In genomic region chr12:82489093-82489492, GRCm38 (mm10) we compare ENCODE assay signal across 9 mouse cellular contexts.
DNase-seq lines count a peak whose midpoint lies in the region; ATAC-seq and TF ChIP-seq lines count a peak whose summit lies in the region.
"Had no signal": no experiment of that assay in that cellular context is flagged by ENCODE, and none has a peak within 500 bp of the region (broad histone marks: within the 10 kb centered on the region; RNA-seq: fewer than 3 reads in every experiment).

No protein-coding gene starts in this region.

- no peaks in the 10 kb centered on the region for H3K9me3 ChIP-seq in intestine, postnatal 0 days (ENCODE audit: control insufficient read depth)
- H3K9me3 ChIP-seq in intestine, embryonic 16.5 days (ENCODE audit: control insufficient read depth, low read length): no peaks in the 10 kb centered on the region
- H3K9me3 ChIP-seq: stomach, embryonic 15.5 days had no signal

- 57% methylated on average over 4 of the region's 4 CpGs for WGBS in intestine, postnatal 0 days
- 58% methylated on average over 4 of the region's 4 CpGs for WGBS in intestine, embryonic 16.5 days
- 30% methylated on average over 4 of the region's 4 CpGs for WGBS in bone marrow, adult 2 months

- DNase-seq in ES-CJ7 (ENCODE audit: low read depth, low spot score): peak; percentile 86
- peak; percentile 62 to 69 for DNase-seq in kidney, postnatal 4 days
- peak; percentile 13 for DNase-seq in spleen, adult 12 weeks (ENCODE audit: low spot score)
- DNase-seq in urinary bladder, postnatal 10 days (ENCODE audit: low spot score): no peak
- no peak for DNase-seq in left cerebral cortex, adult 9 months (ENCODE audit: low spot score in 2 of 2)

- ATAC-seq in intestine, postnatal 0 days: no peak
- no peak for ATAC-seq in intestine, embryonic 16.5 days

- no peak overlapping the region for H3K4me2 ChIP-seq in intestine, postnatal 0 days (replicated peaks; ENCODE audit: low read depth)
- no peak overlapping the region for H3K4me2 ChIP-seq in intestine, embryonic 16.5 days (ENCODE audit: low read depth, low read length)
- H3K4me2 ChIP-seq: stomach, embryonic 15.5 days had no signal

- H3K36me3 ChIP-seq in intestine, postnatal 0 days (ENCODE audit: control insufficient read depth, insufficient read depth): no peaks in the 10 kb centered on the region
- H3K36me3 ChIP-seq in intestine, embryonic 16.5 days (ENCODE audit: control insufficient read depth, insufficient read depth, low read length): no peaks in the 10 kb centered on the region
- H3K36me3 ChIP-seq: stomach, embryonic 15.5 days had no signal

- no peak overlapping the region for H3K27ac ChIP-seq in intestine, postnatal 0 days (ENCODE audit: low read depth, low read length)
- H3K27ac ChIP-seq in intestine, embryonic 16.5 days (ENCODE audit: low read length): no peak overlapping the region
- H3K27ac ChIP-seq in bone marrow, adult 2 months (ENCODE audit: control insufficient read depth, insufficient read depth, low read depth, low read length, poor library complexity): no peak overlapping the region
- H3K27ac ChIP-seq: stomach, embryonic 15.5 days had no signal

- no peak overlapping the region for H3K9ac ChIP-seq in intestine, postnatal 0 days (ENCODE audit: low read depth, low read length)
- H3K9ac ChIP-seq in intestine, embryonic 16.5 days (ENCODE audit: low read depth, low read length): no peak overlapping the region
- H3K9ac ChIP-seq: stomach, embryonic 15.5 days had no signal

- TF ChIP-seq CTCF in intestine, postnatal 0 days (IDR thresholded peaks at IDR 0.05; ENCODE audit: low read depth): peak; percentile 70
- TF ChIP-seq CTCF in bone marrow, adult 2 months (IDR thresholded peaks at IDR 0.05; ENCODE audit: control insufficient read depth, insufficient read depth, low read length): peak; percentile 75

- H3K27me3 ChIP-seq in intestine, postnatal 0 days (replicated peaks; ENCODE audit: control insufficient read depth, insufficient read depth, low read length): no peaks in the 10 kb centered on the region
- no peaks in the 10 kb centered on the region for H3K27me3 ChIP-seq in intestine, embryonic 16.5 days (replicated peaks; ENCODE audit: control insufficient read depth, insufficient read depth, low read length)
- H3K27me3 ChIP-seq: stomach, embryonic 15.5 days had no signal

- H3K4me1 ChIP-seq in intestine, postnatal 0 days (replicated peaks; ENCODE audit: control insufficient read depth, insufficient read depth, low read length): no peaks in the 10 kb centered on the region
- H3K4me1 ChIP-seq in intestine, embryonic 16.5 days (ENCODE audit: control insufficient read depth, insufficient read depth, low read length): 0 out of 2 replicates have a peak, but pooled peaks cover 3% of the 10 kb centered on the region
- no peaks in the 10 kb centered on the region for H3K4me1 ChIP-seq in bone marrow, adult 2 months (ENCODE audit: control insufficient read depth, insufficient read depth, low read length)
- H3K4me1 ChIP-seq: stomach, embryonic 15.5 days had no signal

- H3K4me3 ChIP-seq in intestine, postnatal 0 days (ENCODE audit: low read depth, low read length): no peak overlapping the region
- H3K4me3 ChIP-seq in intestine, embryonic 16.5 days (ENCODE audit: low read length): no peak overlapping the region
- no peak overlapping the region for H3K4me3 ChIP-seq in bone marrow, adult 2 months (replicated peaks; ENCODE audit: control insufficient read depth, low read depth, low read length)
- H3K4me3 ChIP-seq: stomach, embryonic 15.5 days had no signal

- TF ChIP-seq POLR2A in bone marrow, adult 2 months (IDR thresholded peaks at IDR 0.05; ENCODE audit: borderline replicate concordance, control insufficient read depth, low read depth, low read length): no peak

Comparison
In these comparisons a context has a peak if more than half of its experiments do, and no peak if none do; other contexts are left out.
1. DNase-seq: peak in ES-CJ7 (single experiment), kidney, postnatal 4 days (2 of 2) and spleen, adult 12 weeks (single experiment); none in urinary bladder, postnatal 10 days (single experiment) and left cerebral cortex, adult 9 months (0 of 2).